Mouse (Mus musculus) neural tube, embryonic 10.5 days (tissue): ENCODE results near the gene Osbp.

Experiments
- DNase-seq: peaks from one replicate; pipeline ENCODE4 v3.0.0-alpha.2; 2017; ENCODE audit warnings: low spot score; ENCODE audit errors: extremely low spot score

The Osbp gene

DNA sequence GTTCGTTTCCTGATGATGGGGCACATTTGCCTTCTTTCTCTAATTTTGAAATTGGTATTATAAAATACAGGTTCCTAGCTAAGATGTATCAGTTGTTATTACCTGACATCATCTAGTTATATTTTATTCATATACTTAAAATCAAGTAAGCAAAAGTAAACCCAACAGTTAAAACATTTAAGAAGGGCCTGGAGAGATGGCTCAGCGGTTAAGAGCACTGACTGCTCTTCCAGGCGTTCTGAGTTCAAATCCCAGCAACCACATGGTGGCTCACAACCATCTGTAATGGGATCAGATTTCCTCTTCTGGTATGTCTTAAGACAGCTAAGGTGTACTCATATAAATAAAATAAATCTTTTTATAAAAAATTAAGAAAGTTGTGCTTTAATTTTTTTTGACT lies 22.1 kb downstream of the Osbp start:
- DNase-seq: no peak

DNA sequence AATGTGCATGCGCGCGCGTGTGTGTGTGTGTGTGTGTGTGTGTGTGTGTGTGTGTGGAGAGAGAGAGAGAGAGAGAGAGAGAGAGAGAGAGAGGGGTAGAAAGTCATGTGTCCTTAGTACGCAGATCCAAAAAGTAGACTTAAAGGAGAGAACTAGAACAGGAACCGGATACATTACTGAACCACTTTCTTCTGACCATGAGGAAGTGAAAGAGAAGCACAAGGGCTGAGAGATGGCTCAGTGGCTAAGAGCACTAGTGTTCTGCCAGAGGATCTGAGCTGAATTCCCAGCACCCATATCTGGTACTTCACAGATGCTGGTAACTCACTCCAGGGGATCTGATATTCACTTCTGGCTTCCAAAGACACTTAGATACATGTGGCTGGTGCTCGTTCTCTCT lies 23.6 kb downstream of the Osbp start:
- DNase-seq: no peak

DNA sequence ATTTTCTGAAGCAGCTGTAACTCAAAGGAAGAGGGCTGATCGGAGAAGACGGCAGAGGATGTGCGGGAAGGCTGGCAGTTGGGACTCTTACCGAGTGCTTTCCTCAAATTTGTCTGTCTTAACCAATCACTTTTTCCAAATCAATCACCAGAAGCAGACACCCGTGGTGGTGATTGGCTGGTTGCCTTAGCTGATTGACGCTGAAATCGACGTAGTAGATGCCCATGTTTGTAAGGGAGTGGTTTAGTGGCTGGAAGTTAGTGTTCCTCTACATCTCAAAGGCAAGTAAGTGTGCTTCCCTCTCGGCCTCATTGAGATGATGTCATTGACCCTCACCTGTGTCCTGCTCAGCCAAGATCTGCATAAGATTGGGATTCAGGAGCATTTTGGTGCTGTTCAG lies 26.3 kb downstream of the Osbp start:
- no peak for DNase-seq

DNA sequence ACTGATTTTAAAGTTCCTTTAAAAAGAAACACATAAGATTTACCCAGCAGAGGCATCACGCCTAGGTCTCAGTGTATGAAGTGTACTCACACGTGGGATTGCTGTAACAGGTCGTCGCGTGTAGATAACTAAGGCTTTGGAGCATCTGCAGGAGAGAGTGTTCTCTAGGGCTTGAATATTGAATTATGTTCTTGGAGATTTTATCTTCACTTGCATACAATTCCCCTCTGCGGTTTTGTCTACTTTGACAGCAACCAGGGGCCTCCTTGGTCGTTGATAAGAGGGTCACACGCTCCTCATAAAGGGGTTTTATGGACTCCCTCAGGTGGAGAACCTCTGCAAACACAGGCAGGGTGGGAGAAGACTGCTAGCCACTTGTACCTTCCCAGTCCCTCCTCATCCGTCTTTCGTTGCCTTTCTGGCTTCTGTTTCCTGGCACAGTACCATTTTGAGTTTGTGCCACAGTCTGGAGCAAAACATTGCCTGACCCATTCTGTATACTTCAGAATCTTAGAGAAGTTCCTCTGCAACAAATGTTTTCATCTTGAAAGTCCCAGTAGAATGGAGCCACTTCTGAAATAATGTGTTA lies 26.8 kb downstream of the Osbp start:
- no peak for DNase-seq

DNA sequence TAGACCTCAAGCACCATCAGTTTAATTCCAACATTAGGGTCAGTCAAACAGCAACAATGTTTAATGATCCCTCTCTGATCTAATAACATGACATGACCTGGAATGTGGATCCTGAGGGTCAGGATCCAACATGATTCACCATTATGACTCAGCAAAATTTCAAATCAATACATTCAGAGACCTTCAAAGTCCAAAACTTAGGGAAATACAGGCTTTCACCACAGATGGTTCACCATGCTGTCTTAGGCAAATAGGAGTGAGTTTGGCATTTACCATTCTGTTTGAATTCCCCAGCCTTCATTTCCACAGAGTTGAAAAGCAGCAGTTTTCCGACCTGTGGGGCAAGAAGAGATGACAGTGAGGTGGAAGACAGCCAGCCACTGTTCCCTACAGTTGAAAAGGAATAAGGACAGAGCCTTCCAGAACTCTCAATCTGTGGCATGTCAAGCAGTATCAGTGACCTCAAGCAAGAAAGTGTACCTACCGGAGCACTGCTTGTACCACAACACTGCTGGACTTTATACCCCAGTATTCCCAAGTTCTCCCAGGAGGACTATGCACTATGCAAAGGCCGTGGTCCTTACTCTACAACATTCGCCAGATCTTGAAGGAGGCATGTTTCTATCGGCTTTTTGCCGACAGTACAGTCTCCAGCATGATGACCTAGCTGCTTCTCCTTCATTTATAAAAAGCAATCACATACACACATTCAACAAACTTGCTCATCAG lies 29.1 kb downstream of the Osbp start:
- DNase-seq: no peak

DNA sequence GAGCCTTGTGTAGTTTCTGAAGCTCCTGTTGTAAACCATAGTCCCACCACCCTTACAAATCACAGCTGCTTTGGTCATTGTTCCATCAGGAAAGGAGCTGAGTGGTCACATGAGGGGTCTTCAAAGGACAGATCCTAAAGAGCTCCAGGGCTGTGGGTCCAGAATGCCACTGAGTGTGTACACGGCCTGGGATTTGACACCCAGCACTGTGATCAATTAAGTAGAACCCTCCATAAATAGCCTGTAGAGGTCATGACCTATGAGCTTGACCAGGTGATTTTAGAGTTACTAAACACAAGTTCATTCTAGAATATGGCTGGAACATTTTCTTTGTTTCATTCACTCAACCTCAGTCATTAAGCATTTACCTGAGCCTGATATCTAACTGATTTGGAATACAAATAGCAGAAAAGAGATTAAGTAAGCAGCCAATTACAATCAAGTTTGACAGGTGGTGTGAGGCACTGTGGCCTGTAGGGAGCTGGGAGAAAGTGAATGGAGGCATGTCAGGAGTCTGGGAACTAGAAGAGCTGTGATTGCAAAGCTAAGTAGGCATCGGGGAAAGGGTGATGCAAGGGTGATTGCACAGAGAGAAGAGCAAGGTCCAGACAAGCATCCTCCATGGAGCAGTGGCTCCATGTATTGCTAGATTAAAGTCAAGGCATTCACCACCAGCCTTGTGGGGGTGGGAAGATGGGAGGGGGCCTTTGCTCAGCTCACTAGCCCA lies 30.1 kb downstream of the Osbp start:
- DNase-seq: no peak

DNA sequence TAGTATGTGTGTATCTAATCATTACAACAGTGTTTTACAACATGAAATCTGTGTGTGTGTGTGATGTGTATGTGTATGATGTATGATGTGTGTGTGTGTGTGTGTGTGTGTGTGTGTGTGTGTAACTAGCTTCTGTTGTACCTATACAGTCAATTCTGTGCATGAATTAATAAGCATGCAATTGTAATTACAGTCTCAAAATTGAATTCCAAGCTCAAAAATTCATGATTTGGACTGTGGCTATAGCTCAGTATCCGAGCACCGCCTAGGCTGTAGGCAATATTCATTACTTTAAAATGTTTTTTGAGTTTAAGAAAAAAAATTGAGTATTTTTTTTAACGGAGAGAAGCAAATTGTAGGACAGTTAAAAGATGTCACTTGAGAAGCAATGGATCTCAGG lies 35.9 kb downstream of the Osbp start:
- no peak for DNase-seq

DNA sequence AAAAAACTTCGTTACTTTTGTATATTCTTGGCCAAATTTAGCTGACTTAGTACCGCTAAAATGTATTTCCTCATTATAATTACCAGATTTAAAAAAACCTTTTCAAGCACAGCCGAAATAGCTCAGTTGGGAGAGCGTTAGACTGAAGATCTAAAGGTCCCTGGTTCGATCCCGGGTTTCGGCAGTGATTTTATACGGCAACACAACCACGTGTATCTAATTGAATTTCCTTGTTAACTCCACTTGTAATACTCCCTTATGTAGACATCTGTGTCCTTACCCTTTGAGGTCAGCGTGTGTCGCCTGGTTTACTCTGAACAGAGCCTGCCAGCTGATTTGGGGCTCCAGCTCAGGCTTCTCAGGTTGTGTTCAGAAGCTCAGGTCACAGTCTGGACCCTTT lies 36.4 kb downstream of the Osbp start:
- DNase-seq: peak; percentile 73

DNA sequence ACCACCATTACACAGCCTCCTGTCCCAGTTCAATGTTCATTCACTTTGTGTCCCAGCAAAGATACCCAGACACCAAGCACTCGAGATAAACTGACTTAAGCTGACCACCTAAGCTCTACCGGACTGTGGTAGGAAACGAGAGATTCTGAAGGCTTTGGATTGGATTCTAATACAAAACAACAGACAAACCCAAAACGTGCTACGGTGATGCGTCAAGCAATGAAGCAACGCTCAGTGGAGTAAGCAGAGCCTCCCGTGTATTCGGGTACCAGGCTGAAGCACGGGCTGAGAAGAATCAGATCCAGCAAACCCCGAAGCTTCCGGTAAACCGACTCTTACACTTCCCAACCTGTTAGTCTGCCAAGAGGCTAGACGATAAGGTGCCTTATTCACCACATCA lies 37.0 kb downstream of the Osbp start:
- DNase-seq: no peak

DNA sequence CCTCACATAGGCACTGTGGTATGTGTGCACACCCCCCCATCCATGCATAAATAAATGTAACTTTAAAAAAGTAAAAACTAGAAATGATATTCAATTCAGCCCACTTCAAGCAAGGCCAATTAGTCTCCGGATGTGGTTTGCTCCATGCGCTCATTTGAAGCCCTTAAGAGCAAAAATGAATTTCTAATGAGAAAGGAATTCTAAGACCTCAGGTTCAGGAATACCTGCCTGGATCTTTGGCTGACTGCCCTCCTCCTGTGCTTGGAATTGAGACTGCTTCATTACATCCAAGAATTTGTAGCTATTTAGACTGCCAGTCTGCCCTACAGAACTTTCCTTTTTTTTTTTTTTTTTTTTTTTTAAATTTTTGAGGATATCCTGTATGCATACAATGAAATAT lies 37.8 kb downstream of the Osbp start:
- DNase-seq: no peak

DNA sequence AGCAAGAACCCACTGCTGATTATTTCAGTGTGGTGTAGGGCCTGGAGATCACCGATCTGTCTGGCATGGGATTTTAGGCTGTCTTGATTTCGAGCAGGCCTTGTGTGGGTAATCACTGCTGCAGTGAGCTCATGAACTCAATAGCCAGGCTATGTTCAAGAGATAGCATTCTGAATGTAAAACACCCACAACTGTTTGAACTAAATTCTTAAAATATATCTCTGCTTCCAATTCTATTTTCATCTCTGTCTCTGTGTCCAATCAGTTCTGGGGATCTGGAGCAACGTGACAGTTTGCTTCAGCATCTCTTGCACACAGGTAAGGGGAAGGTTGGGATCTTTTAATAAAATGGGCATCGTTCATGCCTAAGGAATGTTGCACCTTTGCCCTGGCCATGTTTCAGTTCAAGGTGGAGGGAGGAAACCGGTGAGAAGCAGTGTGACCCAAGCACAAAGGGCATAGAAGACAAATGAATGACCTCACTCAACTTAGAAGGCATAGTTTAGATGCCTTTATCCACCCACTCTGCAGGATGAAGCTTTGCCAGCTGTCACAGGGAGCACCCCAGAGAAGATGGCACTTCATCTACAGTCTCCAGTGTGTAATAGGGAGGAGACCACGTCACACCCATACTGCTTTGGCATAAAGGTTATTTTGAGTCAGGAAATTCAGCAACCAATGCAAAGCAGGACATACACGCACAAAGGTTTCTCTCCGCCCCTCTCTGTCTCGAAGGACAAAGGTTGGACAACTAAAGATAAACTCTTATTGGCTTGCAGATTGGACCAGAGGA lies 38.7 kb downstream of the Osbp start:
- DNase-seq: no peak

DNA sequence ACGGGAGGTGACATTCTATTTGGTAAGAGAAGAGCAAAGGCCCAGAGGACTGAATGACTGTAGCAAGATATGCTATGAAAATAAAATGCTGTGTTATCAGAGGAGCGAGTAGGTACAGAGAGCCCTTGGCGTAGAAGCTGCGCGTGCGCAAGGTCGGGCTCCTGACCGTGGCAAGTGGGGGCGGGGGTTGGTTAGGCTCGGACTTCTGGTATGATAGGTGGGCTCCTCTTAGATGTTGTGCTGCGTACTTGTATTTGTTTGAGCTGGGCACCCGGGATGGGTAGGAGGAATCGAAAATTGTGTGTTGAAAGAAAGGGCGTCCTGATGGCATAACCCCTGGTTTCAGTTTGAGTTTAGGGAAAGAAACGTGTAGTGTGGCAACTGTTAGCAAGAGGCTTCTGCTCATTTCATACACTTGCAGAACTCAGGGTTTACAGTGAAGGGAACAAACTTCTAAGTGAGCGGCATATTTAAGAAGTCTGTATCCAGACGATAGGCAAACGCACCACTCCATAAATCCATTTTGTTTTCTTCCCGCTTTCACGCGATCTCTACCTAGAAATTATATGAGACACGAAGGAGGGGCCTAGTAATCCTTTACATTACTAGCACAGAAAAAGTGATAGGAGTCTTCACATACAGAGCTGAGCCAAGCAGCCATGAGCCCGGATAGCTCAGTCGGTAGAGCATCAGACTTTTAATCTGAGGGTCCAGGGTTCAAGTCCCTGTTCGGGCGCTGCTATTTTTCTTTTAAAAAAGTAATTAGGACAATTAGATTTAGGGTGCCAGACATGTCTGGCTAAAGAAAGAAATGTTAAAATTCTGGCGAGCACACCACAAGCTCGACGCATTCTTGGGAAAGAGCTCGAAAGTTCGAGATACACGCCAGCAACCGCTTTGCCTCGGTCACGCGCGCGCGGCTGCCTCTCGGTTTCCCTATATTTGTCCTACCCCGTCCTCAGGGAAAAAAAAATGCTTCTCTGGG lies 39.9 kb downstream of the Osbp start:
- DNase-seq: peak; percentile 97

DNA sequence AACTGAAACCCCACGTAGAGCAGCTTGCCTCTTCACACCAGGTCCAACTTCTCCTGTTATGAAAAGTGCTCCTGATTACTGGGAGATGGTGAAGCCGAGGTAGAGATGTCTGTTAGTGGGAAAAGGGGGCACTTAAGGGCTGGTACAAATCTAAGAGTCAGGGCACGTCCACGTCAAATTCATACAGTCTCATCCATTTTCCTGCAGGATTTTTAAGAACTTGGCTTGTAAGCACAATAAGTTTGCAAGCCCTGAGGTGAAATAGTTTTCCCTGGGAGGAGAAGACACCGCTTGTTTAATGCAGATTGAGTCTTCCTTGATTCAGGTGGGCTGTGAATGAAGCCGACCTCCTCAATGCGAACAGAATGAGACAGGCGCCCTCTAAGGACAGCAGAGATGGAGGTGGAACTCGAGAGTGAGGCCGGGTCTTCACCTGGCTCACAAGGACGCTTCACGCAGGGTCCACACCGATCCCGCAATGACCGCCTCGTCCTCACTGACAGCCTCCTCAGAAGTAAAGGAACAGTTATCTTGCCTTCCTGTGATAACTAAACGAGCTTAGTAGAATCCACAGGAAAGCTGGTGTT lies 40.7 kb downstream of the Osbp start:
- no peak for DNase-seq

DNA sequence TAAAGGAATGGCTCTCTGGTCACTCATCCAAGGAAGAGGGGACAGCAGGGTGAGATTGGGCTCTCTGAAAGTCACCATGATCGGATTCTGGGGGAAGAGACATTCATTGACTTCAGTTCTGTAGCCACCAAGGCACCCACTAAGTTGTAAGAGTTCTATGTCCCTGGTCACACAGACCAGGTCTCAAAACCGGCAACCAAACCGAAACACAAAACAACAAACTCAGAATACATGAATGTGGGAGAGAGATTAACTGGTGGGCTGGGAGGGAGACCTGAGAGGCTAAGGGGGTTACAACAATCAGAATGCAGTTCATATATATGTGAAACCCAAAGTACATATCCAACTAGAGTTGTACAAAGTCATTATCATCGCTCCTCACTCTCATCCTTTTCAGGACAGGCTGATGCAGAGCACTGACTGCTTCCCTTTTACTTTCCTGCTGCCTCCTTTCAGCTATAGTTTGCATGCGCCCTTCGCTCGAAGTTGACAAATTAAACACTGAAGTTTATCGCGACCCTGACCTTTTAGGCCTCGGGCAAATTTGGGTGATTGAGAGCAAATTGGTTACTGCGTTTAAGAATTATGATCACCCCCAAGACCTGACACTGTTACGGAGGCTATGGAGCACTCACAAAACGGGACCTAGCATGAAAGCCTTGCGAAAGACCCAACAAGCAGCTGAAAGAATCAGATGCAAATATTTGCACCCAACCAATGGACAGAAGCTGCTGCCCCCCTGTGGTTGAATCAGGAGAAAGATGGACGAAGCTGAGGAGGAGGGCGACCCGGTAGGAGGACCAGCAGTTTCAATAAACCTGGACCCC lies 41.6 kb downstream of the Osbp start:
- peak; percentile 65 for DNase-seq

DNA sequence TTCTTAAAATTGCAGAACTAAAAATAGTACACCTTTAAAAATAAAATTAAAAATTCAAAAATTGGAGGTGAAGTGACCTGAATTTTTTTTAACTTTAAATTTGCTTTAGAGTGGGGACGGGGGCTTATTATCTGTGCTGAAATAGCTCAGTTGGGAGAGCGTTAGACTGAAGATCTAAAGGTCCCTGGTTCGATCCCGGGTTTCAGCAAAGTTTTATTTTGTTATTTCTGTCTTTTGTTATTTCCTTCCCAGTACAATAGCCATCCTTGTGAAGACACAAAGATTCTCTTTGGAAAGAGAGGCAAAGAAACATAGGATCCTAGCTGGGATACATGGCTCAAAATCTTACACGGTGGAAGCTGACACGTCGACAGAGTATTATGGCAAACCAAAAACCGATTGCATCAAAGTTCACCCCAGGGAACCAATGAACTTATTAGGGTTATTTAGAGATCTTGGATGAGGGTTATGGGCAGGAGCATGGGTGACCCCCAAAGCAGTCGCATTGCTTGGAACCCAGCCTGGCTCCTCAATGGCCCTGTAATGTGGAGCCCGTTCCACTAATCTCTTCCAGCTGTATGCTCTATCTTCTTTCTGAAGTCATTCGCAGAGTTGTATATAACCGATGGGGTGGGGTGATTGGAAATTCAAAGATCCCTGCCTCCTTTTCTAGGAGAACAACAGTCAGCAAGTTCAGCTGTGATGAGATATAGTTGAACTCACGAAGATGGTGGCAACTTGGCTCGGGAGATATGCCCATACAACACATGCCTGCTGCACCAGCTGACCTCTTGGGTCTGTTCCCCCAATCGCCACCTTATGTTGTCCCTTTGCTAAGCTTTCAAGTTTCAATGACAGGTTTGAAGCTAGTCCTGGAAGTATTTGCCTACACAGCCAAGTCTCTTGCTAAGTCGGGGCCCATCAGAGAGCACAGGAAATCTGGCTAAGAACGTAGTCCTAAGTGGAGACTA lies 43.0 kb downstream of the Osbp start:
- DNase-seq: peak; percentile 40

DNA sequence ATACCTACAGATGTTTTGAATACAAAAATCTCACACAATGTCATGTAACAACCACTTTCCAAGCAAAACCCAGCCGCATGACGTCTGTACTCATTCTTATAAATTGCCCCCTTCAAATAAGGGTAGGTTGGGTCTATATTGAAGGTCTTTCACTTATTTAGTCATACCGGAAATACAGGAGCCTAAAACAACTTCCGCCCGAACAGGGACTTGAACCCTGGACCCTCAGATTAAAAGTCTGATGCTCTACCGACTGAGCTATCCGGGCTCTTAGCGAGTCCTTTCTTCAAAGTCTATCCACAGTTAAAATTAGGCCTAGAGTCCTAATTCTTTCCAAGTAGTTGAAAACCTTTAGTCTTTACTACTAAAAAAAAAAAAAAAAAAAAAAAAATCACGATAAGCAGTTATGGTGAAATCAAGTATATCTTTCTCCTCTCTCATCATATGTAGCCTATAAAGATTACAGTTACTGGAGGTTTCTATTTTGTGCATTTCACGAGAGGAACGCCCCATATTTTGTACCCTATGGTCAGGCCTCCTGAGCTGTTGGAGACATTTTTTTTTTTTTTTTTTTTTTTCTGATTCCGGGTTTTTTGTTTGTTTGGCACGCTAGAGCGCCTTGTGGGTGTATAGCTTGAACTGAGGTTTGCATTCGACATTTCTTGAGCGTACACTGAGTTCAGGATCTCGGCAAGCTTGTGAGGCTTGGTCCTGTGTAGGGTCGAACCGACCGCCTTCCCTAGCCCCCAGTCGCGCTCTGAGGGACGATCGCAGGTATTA lies 44.0 kb downstream of the Osbp start:
- DNase-seq: peak; percentile 79

DNA sequence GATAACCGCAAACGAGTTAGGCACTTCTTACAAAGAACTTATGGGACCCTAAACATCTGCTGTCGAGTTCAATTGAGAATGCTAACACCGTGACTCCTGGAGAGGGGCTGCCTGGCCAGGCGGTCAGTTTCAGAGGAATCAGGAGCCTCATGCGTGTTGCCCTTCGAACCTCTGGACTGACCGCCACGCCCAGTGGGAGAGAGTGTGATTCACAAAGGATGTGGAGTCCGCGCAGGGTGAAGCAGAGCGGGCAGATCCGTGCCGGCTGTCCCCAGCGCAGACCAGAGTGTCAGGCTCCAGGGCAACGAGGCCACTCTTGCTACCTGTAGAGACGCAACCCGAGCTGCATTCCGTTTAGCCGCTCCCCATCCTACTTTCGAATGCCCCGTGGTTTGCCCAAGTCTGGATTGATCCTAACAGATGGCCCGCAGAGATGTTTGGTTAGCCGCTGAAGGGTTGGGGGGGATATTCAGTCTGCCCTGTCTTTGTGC lies 44.6 kb downstream of the Osbp start:
- peak; percentile 88 for DNase-seq
